Mouse (Mus musculus): ENCODE results near the gene Unc5c. TPM values are rescaled to one million over a fixed set of nuclear protein-coding genes. Genes with fewer than 3 reads are reported as not detected.

The Unc5c gene
- polyA plus RNA-seq, 1 experiment from 2014 or later: 14.2 TPM

GRCm38 (mm10) chr3:141581892-141582214, 116.8 kb downstream of the Unc5c start:
- H3K4me2 ChIP-seq (replicated peaks): no peak overlapping the region
- no peak overlapping the region for H3K4me3 ChIP-seq
- H3K9ac ChIP-seq: no peak overlapping the region
- H3K27ac ChIP-seq: no peak overlapping the region
- ATAC-seq (ENCODE audit: low FRiP score, low read depth): peak; percentile 41; the same call in 1 of the 2 replicates
- no peaks in the 10 kb centered on the region for H3K9me3 ChIP-seq
- no peaks in the 10 kb centered on the region for H3K36me3 ChIP-seq
- peaks cover 5% of the 10 kb centered on the region; the same call in 1 of the 2 replicates for H3K4me1 ChIP-seq
- H3K27me3 ChIP-seq (replicated peaks): peaks cover 17% of the 10 kb centered on the region

- no peak overlapping the region for H3K9ac ChIP-seq
- ATAC-seq (ENCODE audit: low FRiP score, low read depth): no peak
- H3K4me2 ChIP-seq (replicated peaks): no peak overlapping the region
- WGBS: 100% methylated on average over 1 of the region's 1 CpGs
- peaks cover 5% of the 10 kb centered on the region; the same call in 1 of the 2 replicates for H3K4me1 ChIP-seq
- peaks cover 22% of the 10 kb centered on the region for H3K27me3 ChIP-seq (replicated peaks)
- H3K27ac ChIP-seq: no peak overlapping the region
- H3K9me3 ChIP-seq: no peaks in the 10 kb centered on the region
- no peaks in the 10 kb centered on the region for H3K36me3 ChIP-seq
- H3K4me3 ChIP-seq: no peak overlapping the region
Measured at GRCm38 (mm10) chr3:141583180-141583579, 118.2 kb downstream of the Unc5c start.

- no peak for ATAC-seq (ENCODE audit: low FRiP score, low read depth)
- Histone ChIP-seq H3K4me3 (no peak overlapping the region), H3K9me3 (no peaks in the 10 kb centered on the region), H3K9ac (no peak overlapping the region), H3K4me1 (no peaks in the 10 kb centered on the region), H3K4me2 (replicated peaks) (no peak overlapping the region), H3K27me3 (replicated peaks) (peaks cover 14% of the 10 kb centered on the region; the same call in 1 of the 2 replicates), H3K27ac (no peak overlapping the region), H3K36me3 (no peaks in the 10 kb centered on the region)
- 72% methylated on average over 4 of the region's 4 CpGs for WGBS
Measured at GRCm38 (mm10) chr3:141589392-141590012, 124.5 kb downstream of the Unc5c start.

- H3K9me3 ChIP-seq: no peaks in the 10 kb centered on the region
- no peak overlapping the region for H3K4me3 ChIP-seq
- 80% methylated on average over 5 of the region's 5 CpGs for WGBS
- H3K4me1 ChIP-seq: no peaks in the 10 kb centered on the region
- no peak overlapping the region for H3K27ac ChIP-seq
- ATAC-seq (ENCODE audit: low FRiP score, low read depth): no peak
- no peaks in the 10 kb centered on the region for H3K27me3 ChIP-seq (replicated peaks)
- no peak overlapping the region for H3K9ac ChIP-seq
- no peak overlapping the region for H3K4me2 ChIP-seq (replicated peaks)
- H3K36me3 ChIP-seq: no peaks in the 10 kb centered on the region
Measured at GRCm38 (mm10) chr3:141593249-141593648, 128.2 kb downstream of the Unc5c start.

- 87% methylated on average over 5 of the region's 5 CpGs for WGBS
- H3K27me3 ChIP-seq (replicated peaks): no peaks in the 10 kb centered on the region
- H3K4me3 ChIP-seq: no peak overlapping the region
- H3K4me1 ChIP-seq: no peaks in the 10 kb centered on the region
- H3K9me3 ChIP-seq: no peaks in the 10 kb centered on the region
- no peak overlapping the region for H3K4me2 ChIP-seq (replicated peaks)
- H3K36me3 ChIP-seq: no peaks in the 10 kb centered on the region
- ATAC-seq (ENCODE audit: low FRiP score, low read depth): no peak
- no peak overlapping the region for H3K27ac ChIP-seq
- H3K9ac ChIP-seq: no peak overlapping the region
Measured at GRCm38 (mm10) chr3:141594120-141594519, 129.1 kb downstream of the Unc5c start.

GRCm38 (mm10) chr3:141595073-141595472, 130.1 kb downstream of the Unc5c start:
- Histone ChIP-seq H3K4me3 (no peak overlapping the region), H3K4me1 (peaks cover 4% of the 10 kb centered on the region; the same call in 1 of the 2 replicates), H3K4me2 (replicated peaks) (no peak overlapping the region), H3K27me3 (replicated peaks) (no peaks in the 10 kb centered on the region), H3K27ac (no peak overlapping the region), H3K9me3 (no peaks in the 10 kb centered on the region), H3K36me3 (no peaks in the 10 kb centered on the region), H3K9ac (no peak overlapping the region)
- ATAC-seq (ENCODE audit: low FRiP score, low read depth): no peak
- 19% methylated on average over 3 of the region's 3 CpGs for WGBS

GRCm38 (mm10) chr3:141596461-141596860, 131.4 kb downstream of the Unc5c start:
- no peak overlapping the region for H3K9ac ChIP-seq
- H3K27me3 ChIP-seq (replicated peaks): no peaks in the 10 kb centered on the region
- 58% methylated on average over 3 of the region's 3 CpGs for WGBS
- no peak overlapping the region for H3K4me3 ChIP-seq
- H3K36me3 ChIP-seq: no peaks in the 10 kb centered on the region
- H3K4me2 ChIP-seq (replicated peaks): no peak overlapping the region
- H3K9me3 ChIP-seq: no peaks in the 10 kb centered on the region
- no peak overlapping the region for H3K27ac ChIP-seq
- no peak for ATAC-seq (ENCODE audit: low FRiP score, low read depth)
- H3K4me1 ChIP-seq: peaks cover 14% of the 10 kb centered on the region

- Histone ChIP-seq H3K27me3 (replicated peaks) (no peaks in the 10 kb centered on the region), H3K4me2 (replicated peaks) (no peak overlapping the region), H3K9ac (no peak overlapping the region), H3K4me1 (peaks cover 16% of the 10 kb centered on the region), H3K4me3 (no peak overlapping the region), H3K36me3 (no peaks in the 10 kb centered on the region), H3K9me3 (no peaks in the 10 kb centered on the region), H3K27ac (no peak overlapping the region)
- no peak for ATAC-seq (ENCODE audit: low FRiP score, low read depth)
- 74% methylated on average over 1 of the region's 1 CpGs for WGBS
Measured at GRCm38 (mm10) chr3:141596881-141597280, 131.9 kb downstream of the Unc5c start.

GRCm38 (mm10) chr3:141597974-141598373, 133.0 kb downstream of the Unc5c start:
- 86% methylated on average over 2 of the region's 2 CpGs for WGBS
- H3K27ac ChIP-seq: no peak overlapping the region
- H3K36me3 ChIP-seq: no peaks in the 10 kb centered on the region
- H3K27me3 ChIP-seq (replicated peaks): no peaks in the 10 kb centered on the region
- no peak overlapping the region for H3K4me2 ChIP-seq (replicated peaks)
- H3K9me3 ChIP-seq: no peaks in the 10 kb centered on the region
- peaks cover 16% of the 10 kb centered on the region for H3K4me1 ChIP-seq
- no peak for ATAC-seq (ENCODE audit: low FRiP score, low read depth)
- no peak overlapping the region for H3K9ac ChIP-seq
- H3K4me3 ChIP-seq: no peak overlapping the region

GRCm38 (mm10) chr3:141598936-141599335, 133.9 kb downstream of the Unc5c start:
- ATAC-seq (ENCODE audit: low FRiP score, low read depth): no peak
- peaks cover 16% of the 10 kb centered on the region for H3K4me1 ChIP-seq
- no peak overlapping the region for H3K4me2 ChIP-seq (replicated peaks)
- no peaks in the 10 kb centered on the region for H3K27me3 ChIP-seq (replicated peaks)
- no peak overlapping the region for H3K27ac ChIP-seq
- H3K9ac ChIP-seq: no peak overlapping the region
- no peaks in the 10 kb centered on the region for H3K9me3 ChIP-seq
- no peaks in the 10 kb centered on the region for H3K36me3 ChIP-seq
- H3K4me3 ChIP-seq: no peak overlapping the region
- WGBS: 86% methylated on average over 2 of the region's 2 CpGs

GRCm38 (mm10) chr3:141601072-141601549, 136.1 kb downstream of the Unc5c start:
- no peaks in the 10 kb centered on the region for H3K27me3 ChIP-seq (replicated peaks)
- H3K27ac ChIP-seq: no peak overlapping the region
- H3K4me2 ChIP-seq (replicated peaks): peak overlapping the region; percentile 7; the same call in 1 of the 2 replicates
- no peaks in the 10 kb centered on the region for H3K9me3 ChIP-seq
- peak; percentile 65 for ATAC-seq (ENCODE audit: low FRiP score, low read depth)
- WGBS: 10% methylated on average over 6 of the region's 6 CpGs
- peaks cover 16% of the 10 kb centered on the region for H3K4me1 ChIP-seq
- no peaks in the 10 kb centered on the region for H3K36me3 ChIP-seq
- no peak overlapping the region for H3K4me3 ChIP-seq
- no peak overlapping the region for H3K9ac ChIP-seq

- Histone ChIP-seq H3K4me3 (no peak overlapping the region), H3K4me2 (replicated peaks) (no peak overlapping the region), H3K36me3 (no peaks in the 10 kb centered on the region), H3K27me3 (replicated peaks) (no peaks in the 10 kb centered on the region), H3K27ac (no peak overlapping the region), H3K9me3 (no peaks in the 10 kb centered on the region), H3K4me1 (no peaks in the 10 kb centered on the region; the same call in 1 of the 2 replicates), H3K9ac (no peak overlapping the region)
- 72% methylated on average over 1 of the region's 1 CpGs for WGBS
- no peak for ATAC-seq (ENCODE audit: low FRiP score, low read depth)
Measured at GRCm38 (mm10) chr3:141616718-141617117, 151.7 kb downstream of the Unc5c start.

GRCm38 (mm10) chr3:141618675-141619074, 153.7 kb downstream of the Unc5c start:
- Histone ChIP-seq H3K36me3 (no peaks in the 10 kb centered on the region), H3K27me3 (replicated peaks) (no peaks in the 10 kb centered on the region), H3K9me3 (no peaks in the 10 kb centered on the region), H3K4me3 (no peak overlapping the region), H3K27ac (no peak overlapping the region), H3K4me1 (no peaks in the 10 kb centered on the region; the same call in 1 of the 2 replicates), H3K9ac (no peak overlapping the region), H3K4me2 (replicated peaks) (no peak overlapping the region)
- ATAC-seq (ENCODE audit: low FRiP score, low read depth): no peak
- 84% methylated on average over 1 of the region's 1 CpGs for WGBS

All from neural tube, embryonic 12.5 days (tissue).